Mouse (Mus musculus) cerebellum, adult 8-10 months (tissue): Measurements from ENCODE around the gene Tmem106c.

Experiments
- DNase-seq: peaks from one replicate; pipeline ENCODE4 v3.0.0; 2022

Tmem106c gene

DNA sequence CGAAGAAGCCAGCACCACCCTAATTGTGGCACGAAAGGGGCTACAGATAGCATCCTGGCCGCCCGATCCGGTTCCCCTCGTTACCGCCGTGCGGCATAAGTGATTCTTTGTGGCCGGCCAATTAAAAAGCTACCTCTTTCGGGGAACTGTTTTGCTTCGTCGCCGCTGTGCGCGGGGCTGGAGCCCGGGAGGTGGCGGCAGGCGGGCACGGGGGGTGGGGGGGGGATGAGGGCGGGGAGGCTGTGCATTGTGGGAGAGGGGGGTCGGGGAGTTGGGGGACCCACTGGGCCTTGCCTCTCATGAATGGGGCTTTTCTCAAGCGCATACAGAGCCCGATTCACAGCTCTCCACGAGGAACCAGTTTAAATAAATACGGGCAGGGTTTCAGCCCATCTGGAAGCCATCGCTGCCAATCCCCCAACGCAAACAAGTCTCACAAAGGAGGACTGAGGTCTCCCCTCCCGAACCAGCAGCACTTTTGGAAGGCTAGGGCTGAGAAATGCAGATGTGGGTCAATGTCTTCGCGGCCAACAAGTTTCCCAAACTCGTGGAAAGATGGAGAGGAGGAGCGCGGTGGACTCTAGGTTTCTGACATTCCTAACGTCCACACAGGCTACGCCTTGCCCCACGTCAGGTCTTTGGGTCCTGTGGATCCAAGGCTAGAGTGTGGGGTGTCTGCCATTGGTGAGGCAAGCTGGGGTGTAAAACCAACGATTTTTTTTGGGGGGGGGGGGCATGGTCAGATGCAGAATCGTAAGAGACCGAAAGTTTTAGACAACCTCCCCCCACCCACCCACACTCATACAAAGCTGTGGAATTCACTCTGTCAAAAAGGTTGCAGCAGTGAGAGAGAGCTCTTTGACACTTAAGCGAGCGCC lies 38.4 kb downstream of the Tmem106c start:
- no peak for DNase-seq

GRCm38 (mm10) chr15:98002991-98003821 lies 39.2 kb downstream of the Tmem106c start:
- DNase-seq = no peak

DNA sequence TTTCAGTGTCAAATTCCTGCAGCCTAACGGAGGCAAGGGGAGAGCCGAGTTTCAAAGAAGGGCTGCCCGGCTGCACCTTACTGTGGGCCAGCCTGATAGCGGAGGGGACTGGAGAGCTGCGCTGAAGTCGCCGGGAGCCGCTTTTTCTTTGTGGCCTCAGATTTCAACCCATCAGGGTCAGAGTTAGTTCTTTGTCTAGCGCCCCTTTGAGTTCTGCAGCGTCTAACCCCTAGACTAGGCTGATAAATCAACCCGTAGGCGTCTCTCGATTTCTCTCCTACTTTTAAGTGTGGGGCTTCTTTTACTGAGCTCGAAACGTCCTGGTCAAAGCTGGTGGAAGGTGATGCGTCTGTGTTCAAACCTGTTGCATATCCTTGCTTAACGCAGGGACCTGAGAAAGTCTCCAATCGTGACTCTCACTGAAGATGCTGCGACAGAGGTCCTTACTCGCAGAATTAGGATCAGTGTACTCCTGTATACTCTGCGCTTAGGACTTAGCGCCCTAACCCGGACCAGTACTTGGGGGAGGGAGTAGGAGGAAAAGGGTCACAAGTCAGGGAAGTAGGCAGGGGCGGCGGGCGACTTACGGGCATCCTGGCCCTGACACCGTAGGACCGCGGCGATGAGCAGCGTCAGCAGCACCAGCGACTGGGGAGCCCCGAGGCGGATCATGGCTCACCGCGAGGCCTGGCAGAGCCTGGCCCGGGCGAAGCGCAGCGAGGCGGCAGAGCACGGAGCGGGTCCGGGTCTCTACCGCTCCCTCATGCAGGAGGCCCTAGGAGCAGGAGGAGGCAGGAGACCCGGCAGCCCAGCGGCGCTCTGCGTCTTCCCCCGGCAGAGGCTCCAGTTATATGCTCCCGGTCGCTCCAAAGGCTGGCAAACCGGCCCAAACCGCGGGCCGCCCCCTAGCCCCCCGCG lies 40.1 kb downstream of the Tmem106c start, which contains the start of gene Col2a1:
TSS of gene Col2a1 (minus strand) at position 874 of the 918 bp plus-strand sequence.
- no peak for DNase-seq

DNA sequence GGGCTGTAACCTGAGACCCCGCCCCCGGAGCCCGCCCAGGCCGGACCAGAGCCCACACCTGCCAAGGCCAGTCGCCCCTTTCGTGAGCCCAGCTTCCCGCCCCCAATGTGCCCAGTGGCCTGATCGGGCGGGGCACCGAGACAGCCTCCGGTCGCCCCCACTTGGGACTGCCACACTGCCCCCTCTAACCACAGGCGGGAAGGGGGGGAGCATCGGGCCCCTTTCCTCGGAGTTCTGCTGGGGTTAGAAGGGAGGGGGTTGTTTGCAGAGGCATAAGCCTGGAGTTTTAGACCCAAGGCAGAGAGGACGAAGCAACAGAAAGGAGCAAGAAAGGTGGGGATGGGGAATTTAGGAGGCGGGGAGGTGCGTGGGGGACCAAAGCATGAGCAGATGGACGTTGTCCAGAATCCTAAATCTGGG lies 40.8 kb downstream of the Tmem106c start:
- no peak for DNase-seq

- DNase-seq = no peak
These were observed 41.2 kb downstream of the Tmem106c start for GRCm38 (mm10) chr15:98005181-98005580.

GRCm38 (mm10) chr15:98012810-98013209 lies 48.8 kb downstream of the Tmem106c start:
- no peak for DNase-seq

GRCm38 (mm10) chr15:98017925-98018324 lies 53.9 kb downstream of the Tmem106c start:
- DNase-seq = no peak

GRCm38 (mm10) chr15:98019047-98019446 lies 55.0 kb downstream of the Tmem106c start:
- no peak for DNase-seq
